Comparison of ENCODE assay signal across 17 mouse cellular contexts in the genomic region with DNA sequence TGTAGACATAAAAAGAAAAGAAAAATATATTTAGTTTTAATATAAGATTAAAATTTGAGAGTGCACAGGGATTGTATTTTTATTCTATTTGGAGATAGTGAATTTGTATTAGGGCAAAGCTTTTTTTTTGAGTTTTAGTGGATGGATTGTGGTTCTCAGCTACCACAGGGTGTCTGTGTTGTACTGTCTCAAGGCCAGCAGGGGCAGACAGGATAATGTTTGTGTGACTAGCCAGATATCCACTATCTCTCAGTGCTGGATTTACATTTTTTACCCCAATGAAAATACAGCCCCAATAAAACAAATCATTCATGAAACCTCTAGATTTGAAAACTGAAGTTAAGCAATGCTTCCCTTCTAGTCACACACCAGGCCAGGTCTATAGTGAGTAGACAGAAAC. TPM values are rescaled to one million over a fixed set of nuclear protein-coding genes. Genes with fewer than 3 reads are reported as not detected.
DNase-seq lines count a peak whose midpoint lies in the region; ATAC-seq and TF ChIP-seq lines count a peak whose summit lies in the region.
"Had no signal": no experiment of that assay in that cellular context is flagged by ENCODE, and none has a peak within 500 bp of the region (broad histone marks: within the 10 kb centered on the region; RNA-seq: fewer than 3 reads in every experiment).

No protein-coding gene starts in this region.

- intact Hi-C loops in left cerebral cortex, adult 2 months (cut with DNase I): no loop called here

- H3K4me3 ChIP-seq in forebrain, embryonic 16.5 days (replicated peaks; ENCODE audit: low read length): no peak overlapping the region
- no peak overlapping the region for H3K4me3 ChIP-seq in forebrain, embryonic 12.5 days (replicated peaks)
- H3K4me3 ChIP-seq in left cerebral cortex, adult 2 months: no peak overlapping the region
- H3K4me3 ChIP-seq: midbrain, embryonic 12.5 days had no signal

- DNase-seq in left cerebral cortex, adult 2 months (ENCODE audit: extremely low spot score in 1 of 2, low spot score in 2 of 2): no peak
- DNase-seq in left cerebral cortex, adult 11 months (ENCODE audit: low spot score): no peak
- DNase-seq in 416B (ENCODE audit: low read depth) (peak; percentile 43), adipocyte (ENCODE audit: low spot score) (peak; percentile 18)
- DNase-seq in layer of hippocampus, adult 9-10 months (ENCODE audit: low spot score): no peak
- DNase-seq: gastrocnemius, postnatal 14 days; kidney, postnatal 36 days had no signal

- TF ChIP-seq CTCF in left cerebral cortex, adult 2 months (IDR thresholded peaks at IDR 0.05): peak; percentile 51

- H3K9ac ChIP-seq in forebrain, embryonic 16.5 days (replicated peaks; ENCODE audit: low read depth, low read length): no peak overlapping the region; the same call in 1 of the 2 replicates
- no peak overlapping the region for H3K9ac ChIP-seq in forebrain, embryonic 12.5 days
- H3K9ac ChIP-seq: midbrain, embryonic 12.5 days had no signal

- H3K27ac ChIP-seq in forebrain, embryonic 16.5 days (ENCODE audit: low read length): peak overlapping the region; percentile 12; the same call in 1 of the 2 replicates
- H3K27ac ChIP-seq in forebrain, embryonic 12.5 days: no peak overlapping the region
- H3K27ac ChIP-seq in left cerebral cortex, adult 2 months: no peak overlapping the region
- H3K27ac ChIP-seq: midbrain, embryonic 12.5 days had no signal

- no peaks in the 10 kb centered on the region for H3K27me3 ChIP-seq in forebrain, embryonic 16.5 days (replicated peaks; ENCODE audit: control insufficient read depth, insufficient read depth, low read length)
- no peaks in the 10 kb centered on the region for H3K27me3 ChIP-seq in forebrain, embryonic 12.5 days
- H3K27me3 ChIP-seq: midbrain, embryonic 12.5 days had no signal

- no peak overlapping the region for H3K4me2 ChIP-seq in forebrain, embryonic 16.5 days (ENCODE audit: low read length)
- H3K4me2 ChIP-seq in forebrain, embryonic 12.5 days: no peak overlapping the region
- H3K4me2 ChIP-seq: heart, embryonic 11.5 days; midbrain, embryonic 12.5 days had no signal

- H3K9me3 ChIP-seq in forebrain, embryonic 16.5 days (ENCODE audit: control insufficient read depth, low read length): no peaks in the 10 kb centered on the region
- H3K9me3 ChIP-seq in forebrain, embryonic 12.5 days: no peaks in the 10 kb centered on the region
- H3K9me3 ChIP-seq: midbrain, embryonic 12.5 days had no signal

- ATAC-seq in forebrain, embryonic 16.5 days: no peak
- ATAC-seq in forebrain, embryonic 12.5 days (ENCODE audit: low FRiP score): no peak
- ATAC-seq: CD4-positive, CD25-positive, alpha-beta regulatory T cell, adult 4 months; forebrain, embryonic 14.5 days had no signal

- H3K4me1 ChIP-seq in forebrain, embryonic 16.5 days (replicated peaks; ENCODE audit: control insufficient read depth, insufficient read depth, low read length): 0 out of 2 replicates have a peak, but pooled peaks cover 3% of the 10 kb centered on the region
- no peaks in the 10 kb centered on the region for H3K4me1 ChIP-seq in forebrain, embryonic 12.5 days
- H3K4me1 ChIP-seq: midbrain, embryonic 12.5 days had no signal

- peaks cover 17% of the 10 kb centered on the region for H3K36me3 ChIP-seq in forebrain, embryonic 16.5 days (ENCODE audit: control insufficient read depth, insufficient read depth)
- H3K36me3 ChIP-seq in forebrain, embryonic 12.5 days (replicated peaks): peaks cover 27% of the 10 kb centered on the region

RNA-seq across cellular contexts. Expression of a gene that starts 32.8 kb away (rescaled TPM):
- polyA plus RNA-seq in forebrain, embryonic 16.5 days (2015; fragmentation: Nextera tagmentation; extraction: Ambion mirVana): 2.9 and 3.1 TPM in 2 replicates
- polyA plus RNA-seq in forebrain, embryonic 12.5 days (2016; fragmentation: Nextera tagmentation; extraction: Ambion mirVana): 2.7 and 2.9 TPM in 2 replicates
- total RNA-seq in left cerebral cortex, adult 2 months (2021): 1 to 10 TPM; 2.4 to 2.6 TPM

RNA-seq across cellular contexts. Expression of a gene that starts 39.6 kb away (rescaled TPM):
- polyA plus RNA-seq in forebrain, embryonic 16.5 days (2015; fragmentation: Nextera tagmentation; extraction: Ambion mirVana): 97.2 and 114 TPM in 2 replicates
- polyA plus RNA-seq in forebrain, embryonic 12.5 days (2016; fragmentation: Nextera tagmentation; extraction: Ambion mirVana): 91.9 and 93.5 TPM in 2 replicates
- 10 to 100 TPM; 32.4 to 36.2 TPM for total RNA-seq in left cerebral cortex, adult 2 months (2021)

RNA-seq across cellular contexts. Expression of a gene that starts 40.7 kb away (rescaled TPM):
- 58.7 and 69.5 TPM in 2 replicates for polyA plus RNA-seq in forebrain, embryonic 16.5 days (2015; fragmentation: Nextera tagmentation; extraction: Ambion mirVana)
- 39.4 and 40.1 TPM in 2 replicates for polyA plus RNA-seq in forebrain, embryonic 12.5 days (2016; fragmentation: Nextera tagmentation; extraction: Ambion mirVana)
- total RNA-seq in left cerebral cortex, adult 2 months (2021): 10 to 100 TPM; 96.5 to 96.8 TPM

RNA-seq across cellular contexts. Expression of a gene that starts 54.1 kb away (rescaled TPM):
- polyA plus RNA-seq in forebrain, embryonic 16.5 days (2015; fragmentation: Nextera tagmentation; extraction: Ambion mirVana): 17.3 and 22.2 TPM in 2 replicates
- polyA plus RNA-seq in forebrain, embryonic 12.5 days (2016; fragmentation: Nextera tagmentation; extraction: Ambion mirVana): 3.9 and 7.9 TPM in 2 replicates
- total RNA-seq in left cerebral cortex, adult 2 months (2021): not detected
- total RNA-seq: gastrocnemius, postnatal 14 days; hematopoietic stem cell, adult 5-6 weeks had no signal
- polyA plus RNA-seq: CD4-positive, CD25-positive, alpha-beta regulatory T cell, adult 4 months; forebrain, embryonic 14.5 days; limb, embryonic 14.5 days; lung, embryonic 16.5 days; spleen, adult 2 months had no signal

Comparison
In these comparisons a context has a peak if more than half of its experiments do, and no peak if none do; other contexts are left out.
1. DNase-seq: peak in 416B (single experiment) and adipocyte (single experiment); none in left cerebral cortex, adult 2 months (0 of 2), left cerebral cortex, adult 11 months (single experiment) and layer of hippocampus, adult 9-10 months (single experiment).